Mouse (Mus musculus): ENCODE data around the gene Slc36a3.
A peak's percentile ranks its signal among the peaks of the same experiment; 100 is the strongest.

GRCm38 (mm10) chr11:55087006-55087405, 64.5 kb downstream of the Slc36a3 start:
- TF ChIP-seq EP300 (IDR thresholded peaks at IDR 0.05; ENCODE audit: low read depth): no peak
- peak; percentile 94 for TF ChIP-seq CTCF (IDR thresholded peaks at IDR 0.05; ENCODE audit: low read depth)
